Mouse (Mus musculus): Measurements from ENCODE around the gene Pbx3.

Pbx3 gene

DNA sequence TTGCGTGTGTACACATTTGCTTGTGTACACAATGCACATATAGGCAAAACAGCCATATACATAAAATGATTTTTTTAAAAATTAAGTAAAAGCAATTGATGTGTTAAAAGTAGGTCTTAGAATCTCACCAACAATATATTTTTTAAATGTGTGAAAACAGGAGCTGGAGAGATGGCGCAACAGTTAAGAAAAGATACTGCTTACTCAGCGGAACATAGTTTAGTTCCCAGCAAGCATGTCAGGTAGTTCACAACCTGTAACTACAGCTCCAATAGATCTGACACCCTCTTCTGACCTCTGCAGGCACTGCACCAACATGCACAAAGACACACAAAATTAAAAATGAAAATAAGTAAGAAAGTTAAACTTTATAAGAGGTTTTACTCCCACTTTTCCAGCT is 74.7 kb downstream of the Pbx3 start:
- no peak for DNase-seq (ENCODE audit: low spot score in 2 of 2)

DNA sequence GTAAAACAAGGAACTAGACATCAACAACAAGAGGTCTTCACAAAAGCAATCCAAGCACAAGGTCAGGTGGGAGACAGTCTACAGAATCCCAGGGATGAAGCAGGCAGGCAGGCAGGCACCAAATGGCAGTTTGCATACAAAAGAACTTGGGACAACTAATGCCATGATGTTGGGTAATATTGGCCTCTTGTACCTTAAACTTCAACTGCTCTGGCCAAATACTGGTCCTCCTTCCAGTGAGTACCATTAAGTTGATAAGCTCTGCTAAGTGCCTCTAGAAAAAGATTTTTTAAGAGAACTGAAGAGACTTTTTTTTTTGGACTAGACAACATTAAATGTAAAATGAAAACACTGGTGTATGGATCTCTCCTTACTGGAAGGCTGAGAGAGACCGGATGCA is 83.2 kb downstream of the Pbx3 start:
- DNase-seq (ENCODE audit: low spot score in 2 of 2), result no peak

DNA sequence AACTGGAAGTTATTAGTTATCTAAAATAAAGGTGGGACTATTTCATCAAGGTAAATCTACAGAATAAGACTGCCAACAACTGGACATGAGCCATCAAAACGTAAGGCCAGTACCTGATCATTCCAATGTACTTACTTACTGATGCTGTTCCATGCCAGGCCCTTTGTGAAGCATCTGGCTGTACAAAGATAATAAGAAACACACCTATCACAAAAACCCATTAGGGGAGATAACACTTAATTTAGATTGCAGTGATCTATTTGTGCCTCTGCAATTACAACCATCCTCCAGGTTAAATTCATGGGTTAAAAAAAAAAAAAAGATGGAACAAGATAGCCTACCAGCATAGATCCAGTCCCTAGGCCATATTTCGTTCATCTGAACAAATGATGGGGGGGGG is 88.7 kb downstream of the Pbx3 start:
- DNase-seq (ENCODE audit: low spot score in 2 of 2), result no peak

DNA sequence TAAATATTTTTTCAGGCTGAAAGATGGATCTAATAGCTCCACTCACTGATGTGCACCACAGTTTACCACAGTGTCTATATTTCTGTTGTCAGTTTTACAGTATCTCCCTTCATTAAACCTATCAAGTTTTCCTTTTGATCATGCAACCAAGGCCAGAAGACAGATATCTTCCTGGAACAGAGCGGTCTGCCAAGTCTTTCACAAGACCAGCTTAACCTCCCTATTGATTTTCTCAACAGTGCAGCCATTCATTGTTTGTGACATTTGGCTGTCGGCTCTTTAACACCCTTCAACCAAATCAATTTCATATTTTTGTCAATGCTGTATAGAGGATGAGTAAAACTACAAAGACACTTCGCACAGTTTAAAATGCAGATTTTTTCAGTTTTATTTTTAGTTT is 91.9 kb downstream of the Pbx3 start:
- DNase-seq (ENCODE audit: low spot score in 2 of 2), result no peak

DNA sequence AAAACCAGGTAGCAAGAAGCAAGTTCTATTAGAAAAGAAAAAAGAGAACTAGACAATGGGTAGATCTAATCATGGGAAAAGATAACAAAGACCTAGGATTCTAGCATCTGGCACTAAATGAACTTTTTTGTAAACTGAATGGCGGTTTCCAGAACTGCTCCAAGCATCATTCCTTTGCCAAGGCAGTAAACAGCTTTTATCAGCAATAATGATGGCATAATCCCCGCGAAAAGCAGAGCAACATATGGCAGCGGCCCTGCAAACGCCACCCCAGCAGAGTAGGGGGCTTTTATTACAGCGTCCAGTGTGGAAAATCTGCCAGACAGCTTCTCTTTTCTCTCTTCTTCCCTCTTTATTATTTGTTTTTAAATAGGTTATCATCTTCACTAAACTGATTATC is 93.2 kb downstream of the Pbx3 start:
- no peak for DNase-seq (ENCODE audit: low spot score in 2 of 2)

DNA sequence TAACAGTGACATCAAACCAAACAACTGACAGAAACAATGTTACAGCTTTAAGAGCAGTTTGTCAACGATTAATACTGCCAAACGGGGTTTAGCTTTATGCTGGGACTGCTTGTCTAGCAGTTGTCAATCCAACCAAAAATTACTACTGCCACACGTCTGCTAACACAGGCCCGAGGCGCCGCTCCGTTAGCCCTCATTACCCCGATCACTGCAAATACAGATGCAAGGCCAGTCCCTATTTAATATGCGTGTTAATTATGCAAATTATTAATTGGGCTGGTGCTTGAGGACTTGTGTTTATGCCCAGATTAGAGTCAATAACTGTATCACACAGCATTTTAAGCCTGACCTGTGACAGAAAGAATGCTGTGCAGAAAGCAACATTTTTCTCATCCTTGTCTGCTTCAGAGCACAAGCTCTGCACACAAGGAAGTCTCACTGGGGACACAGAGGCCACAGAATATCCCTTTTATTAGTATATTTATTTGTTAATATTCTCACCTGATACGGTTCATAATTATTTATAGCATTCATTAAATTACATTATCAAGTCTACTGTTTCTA is 97.2 kb downstream of the Pbx3 start:
- no peak for DNase-seq (ENCODE audit: low spot score in 2 of 2)

DNA sequence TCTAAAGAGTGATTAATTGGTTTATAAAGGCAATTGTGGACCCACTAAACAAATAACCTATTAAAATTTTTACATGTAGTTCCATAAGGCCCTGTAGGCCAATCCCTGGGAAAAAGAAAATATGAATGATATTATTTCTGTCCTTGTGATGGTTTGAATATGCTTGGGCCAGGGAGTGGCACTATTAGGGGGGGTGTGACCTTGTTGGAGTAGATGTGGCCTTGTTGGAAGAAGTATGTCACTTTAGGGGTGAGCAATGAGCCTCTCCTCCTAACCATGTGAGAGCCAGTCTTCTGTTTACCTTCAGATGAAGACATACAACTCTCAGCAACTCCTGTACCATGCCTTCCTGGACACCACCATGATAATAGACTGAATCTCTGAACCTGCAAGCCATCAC is 110.9 kb downstream of the Pbx3 start:
- DNase-seq (ENCODE audit: low spot score in 2 of 2), result no peak

DNA sequence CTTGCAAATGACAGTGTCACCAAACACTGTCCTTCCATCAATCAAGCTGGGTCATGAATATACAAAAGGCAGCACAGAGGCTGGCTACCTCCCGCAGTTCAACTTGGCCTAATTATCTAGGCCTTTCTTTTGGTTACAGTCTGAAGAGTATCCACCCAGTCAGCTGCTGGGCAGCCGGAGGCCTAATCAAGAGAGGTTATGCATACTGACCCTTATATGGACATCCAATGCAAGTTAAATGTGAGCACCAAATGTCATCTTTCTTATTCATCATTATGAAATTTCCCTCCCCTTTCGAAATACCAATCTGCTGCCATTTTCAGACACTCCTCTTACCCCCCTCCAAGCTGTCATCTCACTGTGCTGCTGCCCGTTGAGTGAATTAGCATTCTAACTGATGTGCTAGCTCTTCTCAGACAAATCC is 112.3 kb downstream of the Pbx3 start:
- DNase-seq (ENCODE audit: low spot score in 2 of 2), result no peak

DNA sequence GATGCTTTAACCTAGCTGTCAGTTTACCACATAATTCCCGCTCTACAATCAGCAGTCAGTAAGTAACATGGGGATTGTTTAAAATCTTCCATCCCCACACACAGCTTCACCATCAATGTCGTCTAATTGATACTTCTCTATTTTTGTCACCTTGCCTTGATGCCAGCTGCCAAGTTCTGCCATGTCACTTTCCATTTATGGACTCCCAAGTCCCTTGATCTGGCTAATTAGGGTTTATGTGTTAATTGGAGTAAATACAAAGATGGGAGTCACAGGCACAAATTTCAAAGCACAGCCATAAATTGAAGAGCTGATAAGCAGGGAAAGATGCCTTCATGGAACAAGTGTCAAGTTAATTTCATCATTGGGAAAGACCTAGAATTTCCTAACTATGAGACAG is 114.7 kb downstream of the Pbx3 start:
- no peak for DNase-seq (ENCODE audit: low spot score in 2 of 2)

DNA sequence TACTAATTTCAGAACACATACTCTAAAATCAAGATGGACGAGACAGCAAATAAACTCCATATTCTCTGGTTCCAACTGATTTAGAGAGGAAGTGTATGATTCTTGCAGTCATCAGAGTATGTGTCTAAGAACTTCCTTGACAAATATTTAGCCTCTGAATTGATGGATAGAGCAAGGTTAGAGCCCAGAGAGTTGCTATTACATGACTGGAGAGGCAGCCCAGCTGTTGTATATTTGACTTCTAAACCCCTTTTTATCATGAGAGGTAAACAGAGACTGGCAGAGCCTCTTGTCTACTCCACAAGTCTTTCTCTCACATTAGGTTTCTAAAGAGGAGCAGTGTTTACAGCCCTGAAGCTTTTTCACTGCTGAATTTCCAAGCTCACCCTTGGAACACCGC is 115.3 kb downstream of the Pbx3 start:
- DNase-seq (ENCODE audit: low spot score in 2 of 2), result no peak

DNA sequence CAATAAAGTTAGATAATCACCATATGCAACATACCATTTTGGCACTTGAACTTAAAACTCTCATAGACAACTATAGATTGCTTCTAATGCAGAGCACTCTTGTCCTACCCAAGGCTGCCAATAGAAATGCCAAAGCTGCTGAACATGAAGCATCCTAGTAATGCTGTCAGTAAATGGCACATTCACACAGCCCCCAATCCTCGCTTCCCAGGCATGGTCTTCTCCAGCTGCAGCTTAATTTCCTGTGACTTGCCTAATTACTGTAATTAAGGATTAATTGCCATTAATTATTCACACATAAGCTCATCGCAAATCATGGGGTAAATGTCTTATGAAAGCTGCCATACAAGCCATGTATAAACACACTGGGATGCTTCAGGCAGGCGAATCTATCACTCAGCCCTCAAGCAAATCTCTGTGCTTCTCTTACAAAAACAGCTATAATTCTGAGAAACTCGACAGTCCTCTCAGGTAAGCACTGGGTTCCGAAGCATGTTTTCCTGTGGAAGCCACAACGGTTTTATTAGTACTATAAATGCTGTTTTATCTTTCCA is 116.9 kb downstream of the Pbx3 start:
- DNase-seq (ENCODE audit: low spot score in 2 of 2), result no peak

DNA sequence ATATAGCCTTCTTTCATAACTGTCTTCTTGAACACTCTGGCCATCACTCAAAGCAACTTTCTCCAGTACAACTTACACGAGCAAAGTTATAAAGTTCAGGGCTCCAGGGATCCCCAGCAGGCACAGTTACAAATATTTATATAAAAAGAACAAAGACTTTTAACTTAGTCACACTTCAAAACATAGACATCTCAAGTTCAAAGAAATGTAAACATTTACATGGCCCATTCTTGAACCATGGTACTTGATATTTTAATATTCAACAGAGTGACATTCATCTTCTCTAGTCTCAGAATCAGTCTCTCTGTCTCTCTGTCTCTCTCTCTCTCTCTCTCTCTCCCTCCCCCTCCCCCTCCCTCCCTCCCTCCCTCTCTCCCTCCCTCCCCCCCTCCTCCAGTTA is 119.3 kb downstream of the Pbx3 start:
- no peak for DNase-seq (ENCODE audit: low spot score in 2 of 2)

DNA sequence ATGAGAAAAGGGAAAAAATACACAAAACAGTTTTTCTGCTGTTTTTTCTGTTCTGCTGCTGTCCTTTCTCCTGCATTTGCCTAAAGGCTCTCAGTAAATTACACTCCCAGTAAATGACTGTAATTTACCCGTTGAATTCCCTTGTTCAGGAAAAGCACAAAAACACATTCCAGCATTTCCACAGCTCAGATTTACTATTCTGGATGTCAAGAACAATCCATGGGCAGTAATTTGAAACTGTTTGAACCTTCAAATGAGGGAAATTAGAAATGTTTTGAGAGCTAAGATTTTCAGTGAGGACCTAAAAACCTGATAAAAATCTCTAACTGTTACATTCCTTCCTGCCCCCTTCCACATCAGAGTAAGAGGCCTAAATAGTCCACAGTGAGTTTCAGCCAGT is 119.8 kb downstream of the Pbx3 start:
- DNase-seq (ENCODE audit: low spot score in 2 of 2), result no peak

DNA sequence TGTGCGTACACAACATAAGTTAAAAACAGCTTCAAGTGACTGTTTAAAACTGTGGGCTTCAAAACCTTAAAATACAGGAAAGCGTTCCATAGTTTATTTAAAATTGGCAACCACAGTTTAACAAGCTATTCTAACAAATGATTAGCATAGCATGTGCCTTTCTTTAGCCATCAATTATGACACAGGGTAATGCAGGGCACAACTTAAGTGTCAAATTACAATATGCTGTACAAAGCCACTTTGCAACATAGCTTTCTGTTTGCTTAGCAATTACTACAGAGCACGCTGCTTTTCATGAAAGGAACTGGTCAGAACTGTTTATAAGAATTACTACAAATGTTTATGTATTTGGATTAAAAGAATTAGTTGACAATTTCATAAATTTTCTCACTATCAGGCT is 120.7 kb downstream of the Pbx3 start:
- no peak for DNase-seq (ENCODE audit: low spot score in 2 of 2)

DNA sequence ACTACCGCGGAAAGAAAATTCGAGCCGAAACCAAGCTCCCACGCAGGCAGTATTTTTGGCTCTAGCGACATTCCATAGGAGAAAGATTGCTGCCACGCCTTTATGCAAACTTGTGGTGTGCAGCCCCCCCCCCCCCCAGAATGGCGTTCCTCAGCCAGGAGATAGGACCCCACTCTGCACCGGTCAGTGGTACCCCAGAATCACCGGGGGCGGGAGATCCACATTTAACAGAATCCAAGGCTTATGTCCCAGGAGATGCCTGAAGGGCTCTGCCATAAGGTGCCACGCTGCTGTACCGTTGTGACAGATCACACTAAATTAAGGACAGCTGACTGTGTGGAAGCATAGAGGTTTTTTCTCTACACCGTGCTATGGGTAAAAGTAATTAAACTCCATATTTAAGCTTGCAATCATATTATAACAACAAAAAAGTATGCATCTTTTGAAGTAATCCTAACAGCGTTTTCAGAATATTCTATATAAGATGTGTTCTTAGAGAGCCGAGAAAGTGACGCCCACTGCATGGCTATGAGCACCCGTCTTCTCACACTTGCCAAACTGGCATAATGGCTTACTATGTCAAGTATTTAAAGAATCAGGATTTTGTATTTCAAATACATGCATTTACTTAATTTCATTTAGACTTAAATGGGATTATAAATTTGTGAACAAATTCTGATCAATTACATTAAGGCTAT is 122.8 kb downstream of the Pbx3 start:
- no peak for DNase-seq (ENCODE audit: low spot score in 2 of 2)

DNA sequence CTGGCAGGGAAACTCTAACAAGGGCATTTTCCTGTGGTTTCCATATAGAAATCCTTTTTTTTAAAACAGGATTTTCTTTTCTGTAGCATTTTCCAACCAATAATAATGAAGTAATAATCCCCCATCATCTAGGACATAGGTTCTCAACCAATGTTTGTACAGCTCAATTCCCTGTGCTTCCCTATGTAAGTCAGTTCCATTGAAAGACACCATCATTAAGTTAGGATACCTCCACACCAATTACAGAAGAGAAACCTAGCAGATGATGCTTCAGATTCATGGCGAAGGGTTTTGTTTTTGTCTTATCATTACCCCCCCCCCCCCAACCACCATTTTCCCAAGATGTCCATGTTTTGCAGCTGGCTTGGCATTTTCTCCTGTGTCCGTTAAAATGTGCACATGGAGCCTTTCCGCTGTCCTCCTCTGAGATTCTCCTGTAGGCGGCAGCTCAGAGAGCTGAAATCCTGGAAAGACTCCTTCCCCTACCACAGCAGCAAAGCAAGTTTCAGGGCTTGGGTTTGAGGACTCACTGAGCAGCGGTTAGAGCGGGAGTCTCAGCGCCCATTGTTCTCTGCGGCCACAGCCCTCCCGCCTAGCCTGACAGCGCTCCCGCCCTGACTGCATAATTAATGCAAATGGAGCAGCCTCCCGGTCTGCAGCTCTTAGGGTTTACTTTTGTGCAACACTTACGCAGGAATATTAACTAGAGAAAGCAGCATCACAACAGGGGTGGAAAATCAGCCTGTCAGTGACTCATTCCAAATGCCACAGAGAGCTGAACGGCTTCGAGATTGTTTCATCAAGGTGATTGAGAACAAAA is 123.6 kb downstream of the Pbx3 start:
- DNase-seq (ENCODE audit: low spot score in 2 of 2), result peak; percentile 15 to 40

DNA sequence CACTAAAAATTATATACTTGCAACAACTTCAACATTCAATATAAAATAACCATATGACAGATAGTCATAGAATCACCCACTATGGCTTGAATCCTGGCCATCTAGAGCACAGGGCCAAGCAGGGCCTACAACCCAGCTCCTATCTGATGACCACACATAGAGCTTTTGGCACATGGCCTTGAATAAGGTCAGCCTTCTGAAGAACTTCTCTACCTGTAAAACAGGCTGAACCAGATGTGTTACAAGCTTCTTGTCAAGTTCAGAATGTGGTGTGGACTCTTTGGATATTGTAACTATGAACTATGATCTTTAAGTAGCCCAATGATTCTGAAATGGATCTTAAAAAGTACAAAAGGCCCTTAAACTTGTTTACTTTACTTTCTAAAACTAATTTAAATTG is 132.1 kb downstream of the Pbx3 start:
- DNase-seq (ENCODE audit: low spot score in 2 of 2), result no peak

DNA sequence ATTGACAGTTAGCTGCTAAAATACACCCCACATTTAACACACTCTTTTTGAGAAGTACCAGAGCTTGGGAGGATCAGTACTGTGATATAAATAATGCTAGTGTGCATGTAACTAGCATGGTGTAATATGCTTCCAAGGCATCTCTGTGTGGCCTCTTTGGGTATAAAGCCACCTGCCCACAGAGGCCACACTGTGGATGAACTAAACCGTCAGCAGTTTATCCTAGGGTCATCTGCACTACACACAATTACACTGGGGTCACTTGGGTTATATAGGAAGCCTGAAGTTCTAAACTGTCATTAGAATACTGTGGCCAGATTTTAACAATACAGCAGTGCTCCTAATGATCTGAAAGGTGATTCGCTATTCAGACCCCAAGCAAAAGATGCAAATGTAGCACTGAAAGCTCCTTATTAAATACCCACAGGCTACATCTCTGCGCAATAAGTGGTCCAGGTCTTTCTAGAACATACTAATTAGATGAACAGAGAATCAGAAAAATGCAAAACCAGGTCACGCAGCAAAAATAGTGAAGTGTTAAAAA is 133.6 kb downstream of the Pbx3 start:
- DNase-seq (ENCODE audit: low spot score in 2 of 2), result no peak

DNA sequence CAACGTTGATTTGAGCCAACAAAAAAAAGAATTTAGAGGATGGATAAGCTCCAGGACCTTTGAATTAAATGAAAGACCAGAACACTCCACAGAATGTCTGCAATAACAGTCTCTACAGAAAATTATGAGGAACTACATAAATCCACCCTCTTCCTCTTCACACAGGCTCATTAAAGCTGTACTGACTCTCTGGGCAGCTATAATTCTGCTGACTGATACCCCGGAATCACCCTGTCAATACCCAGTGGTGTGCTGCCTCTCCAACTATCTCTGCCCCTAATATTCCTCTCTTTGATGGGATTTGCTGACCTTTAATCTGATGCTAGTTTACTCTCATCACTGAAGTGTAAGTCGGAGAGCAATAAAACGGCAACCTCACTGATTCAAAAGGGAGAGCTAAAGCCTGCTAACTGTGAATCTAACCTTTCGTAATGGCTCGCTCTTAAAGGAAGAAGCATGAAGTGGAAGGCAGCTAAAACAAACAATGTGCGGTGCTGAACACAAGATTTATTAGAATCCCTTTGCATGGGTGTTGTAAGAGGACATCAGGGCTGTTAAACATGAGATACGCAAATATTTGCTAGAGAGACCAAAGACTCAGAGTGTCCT is 137.4 kb downstream of the Pbx3 start:
- DNase-seq (ENCODE audit: low spot score in 2 of 2), result no peak

DNA sequence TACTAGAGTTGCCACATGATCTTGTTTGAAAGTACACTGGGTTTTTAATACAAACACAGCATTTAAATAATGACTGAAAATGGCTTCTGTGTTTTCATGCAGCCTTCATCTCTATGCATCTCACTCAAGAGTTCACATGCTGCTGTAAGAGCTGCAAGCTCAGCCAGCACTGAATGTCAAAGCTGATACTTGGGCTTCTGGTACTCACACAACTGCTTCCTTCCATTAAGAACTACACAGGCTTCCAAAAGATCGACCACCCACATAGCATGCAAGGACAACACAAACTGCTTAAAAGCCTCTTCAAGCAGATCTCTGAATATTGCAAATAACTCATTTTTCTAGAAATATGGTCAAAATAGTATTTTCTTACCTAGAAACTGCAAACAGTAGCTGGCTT is 138.7 kb downstream of the Pbx3 start:
- no peak for DNase-seq (ENCODE audit: low spot score in 2 of 2)

DNA sequence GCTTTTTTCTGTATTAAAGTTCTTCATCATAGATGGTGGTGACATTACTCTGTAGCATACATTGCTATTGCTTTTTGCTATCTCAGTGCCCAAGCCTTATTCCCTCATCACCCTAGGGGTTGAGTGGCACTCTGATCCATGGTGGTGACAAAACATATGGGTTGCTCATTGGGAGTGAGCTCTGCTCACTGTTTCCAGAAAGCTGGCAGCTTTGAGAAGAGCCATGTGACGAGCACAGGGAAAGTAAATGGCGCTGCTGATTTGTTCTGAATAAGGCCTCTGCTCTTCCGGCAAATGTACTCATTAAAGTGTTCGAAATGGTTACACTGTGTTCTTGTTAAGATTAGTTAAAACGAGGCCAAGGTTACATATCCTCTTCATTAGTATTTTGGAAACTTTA is 139.7 kb downstream of the Pbx3 start:
- DNase-seq (ENCODE audit: low spot score in 2 of 2), result no peak

DNA sequence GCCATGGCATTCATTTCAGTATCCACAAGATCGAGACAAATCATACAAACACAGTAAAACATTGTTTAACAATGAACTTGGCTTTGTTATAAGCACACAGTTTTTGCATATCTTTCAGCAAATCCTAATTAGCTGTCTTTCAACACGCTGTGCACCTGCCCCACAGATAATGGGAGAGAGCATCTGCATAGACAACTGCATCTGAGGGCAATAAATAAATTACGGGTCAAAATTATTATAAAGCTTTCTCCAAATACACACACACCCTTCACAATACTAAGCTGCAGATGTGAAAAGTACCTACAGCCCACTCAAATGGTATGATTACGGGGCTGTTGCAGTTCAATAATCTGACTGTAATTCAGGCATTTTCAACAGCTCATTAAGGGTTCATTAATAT is 145.3 kb downstream of the Pbx3 start:
- DNase-seq (ENCODE audit: low spot score in 2 of 2), result no peak
